Mouse (Mus musculus) adrenal gland, postnatal 36 days (tissue): Measurements from ENCODE around the gene BC028528. TPM values are rescaled to one million over a fixed set of nuclear protein-coding genes. Genes with fewer than 3 reads are reported as not detected.

ENCODE experiments used
- total RNA-seq, 2 experiments: library from RNA; stranded (reverse); gene quantifications; 2 replicates each; pipeline ENCODE4 v1.2.3; 2021

Gene BC028528
- total RNA-seq, 2 experiments from 2014 or later, result 8.4 to 11.3 TPM

Other genes with a start within 250 kb of the BC028528 start
- gene Mcl1, start 233.2 kb downstream of the BC028528 start, total RNA-seq, result 100 to 1,000 TPM; 199 to 227 TPM
- 10 to 100 TPM in 1 of 2 experiments, 1 to 10 TPM in 1; 6.5 to 11.1 TPM for gene Adamtsl4, start 204.1 kb downstream of the BC028528 start, total RNA-seq
- 100 to 1,000 TPM; 428 to 676 TPM for gene Ecm1, start 152.4 kb downstream of the BC028528 start, total RNA-seq
- gene Tars2, start 131.8 kb downstream of the BC028528 start, total RNA-seq, result 10 to 100 TPM; 49.3 to 54.1 TPM
- 10 to 100 TPM; 50.9 to 56.0 TPM for gene Rprd2, start 73.1 kb downstream of the BC028528 start, total RNA-seq
- 10 to 100 TPM; 27.4 to 39.2 TPM for gene Prpf3, start 36.1 kb downstream of the BC028528 start, total RNA-seq
- 100 to 1,000 TPM; 272 to 276 TPM for gene Mrps21, start 20.5 kb downstream of the BC028528 start, total RNA-seq
- gene Ciart, start 9.8 kb downstream of the BC028528 start, total RNA-seq, result 1 to 10 TPM; 2.2 to 3.2 TPM
- 100 to 1,000 TPM; 108 to 138 TPM for gene Aph1a, start 2.0 kb upstream of the BC028528 start, total RNA-seq
- gene Car14, start 12.7 kb upstream of the BC028528 start, total RNA-seq, result 1 to 10 TPM; 1.3 to 1.6 TPM
- 10 to 100 TPM; 91.6 to 99.3 TPM for gene Anp32e, start 37.2 kb upstream of the BC028528 start, total RNA-seq
- 10 to 100 TPM; 18.5 to 29.8 TPM for gene Plekho1, start 104.0 kb upstream of the BC028528 start, total RNA-seq
- gene Vps45, start 166.5 kb upstream of the BC028528 start, total RNA-seq, result 10 to 100 TPM; 30.6 to 34.7 TPM
- 10 to 100 TPM; 34.5 to 39.3 TPM for gene Otud7b, start 212.5 kb upstream of the BC028528 start, total RNA-seq